Comparison of ENCODE assay signal across 8 mouse cellular contexts in the genomic region with DNA sequence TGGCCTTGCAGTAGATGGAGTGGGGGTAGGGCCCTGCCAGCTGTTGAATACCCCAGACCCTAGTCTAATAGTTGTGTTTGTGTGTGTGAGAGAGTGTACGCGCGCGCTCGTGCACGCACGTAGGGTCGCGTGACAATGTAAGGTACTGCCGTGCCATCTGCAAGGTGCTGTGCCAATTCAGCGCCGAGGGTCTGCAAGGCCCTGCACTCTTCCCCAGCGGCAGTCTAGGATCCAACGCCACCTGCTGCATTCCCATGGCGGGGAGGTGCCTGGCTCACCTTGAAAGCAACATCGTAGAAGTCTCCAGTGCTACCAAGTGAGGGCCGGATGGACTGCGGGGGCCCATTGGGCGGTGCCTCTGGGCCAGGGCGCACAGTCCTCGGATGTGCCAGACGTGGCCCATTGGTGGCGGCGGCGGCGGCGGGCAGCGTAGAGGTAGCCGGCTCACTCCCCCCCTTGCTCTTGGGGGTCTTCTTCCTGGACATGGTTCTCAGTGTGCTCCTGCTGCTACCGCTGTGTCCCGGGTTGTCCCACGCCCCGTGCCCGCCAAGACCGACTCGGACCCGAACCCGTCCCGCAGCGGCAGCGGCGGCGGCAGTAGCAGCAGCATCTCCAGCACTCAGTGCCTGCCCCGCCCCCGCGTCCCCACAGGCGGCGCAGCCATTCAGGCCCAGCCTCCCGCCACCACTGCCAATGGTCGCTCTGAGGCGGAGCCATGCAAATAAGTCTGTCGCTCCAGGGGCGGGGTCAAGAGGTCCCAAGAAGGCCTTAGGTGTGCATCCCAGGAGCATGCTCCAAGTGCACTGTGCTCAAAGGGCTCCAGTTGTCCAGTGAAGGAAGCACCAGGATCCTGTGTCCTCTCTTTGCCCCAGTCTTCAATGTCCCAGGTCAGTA. TPM values are rescaled to one million over a fixed set of nuclear protein-coding genes. Genes with fewer than 3 reads are reported as not detected.
A peak's percentile ranks its signal among the peaks of the same experiment; 100 is the strongest.
DNase-seq lines count a peak whose midpoint lies in the region; ATAC-seq and TF ChIP-seq lines count a peak whose summit lies in the region.

No protein-coding gene starts in this region.

- peak; percentile 67 for ATAC-seq in forebrain, embryonic 16.5 days
- ATAC-seq in neutrophil, adult 5-6 weeks (ENCODE audit: extremely low read depth, insufficient number of reproducible peaks, low FRiP score, poor library complexity, severe bottlenecking): peak; percentile 56; the same call in 1 of the 2 replicates

- intact Hi-C loops in heart, postnatal 14 days (cut with DNase I): no loop called here

- TF ChIP-seq CTCF in cerebellum, adult 2 months (IDR thresholded peaks at IDR 0.05; ENCODE audit: borderline replicate concordance, insufficient read depth, low read depth, low read length): no peak
- TF ChIP-seq CTCF in lung, adult 2 months (IDR thresholded peaks at IDR 0.05; ENCODE audit: insufficient read depth, low read length): no peak

- no peak overlapping the region for H3K27ac ChIP-seq in cerebellum, adult 2 months (ENCODE audit: insufficient read depth, low read length)
- no peak overlapping the region for H3K27ac ChIP-seq in forebrain, embryonic 16.5 days (ENCODE audit: low read length)

- H3K4me1 ChIP-seq in cerebellum, adult 2 months (ENCODE audit: control insufficient read depth, insufficient read depth, low read length): peaks cover 26% of the 10 kb centered on the region
- H3K4me1 ChIP-seq in forebrain, embryonic 16.5 days (replicated peaks; ENCODE audit: control insufficient read depth, insufficient read depth, low read length): peaks cover 61% of the 10 kb centered on the region
- peaks cover 10% of the 10 kb centered on the region for H3K4me1 ChIP-seq in lung, adult 2 months (ENCODE audit: control insufficient read depth, insufficient read depth, low read length)

- H3K36me3 ChIP-seq in forebrain, embryonic 16.5 days (ENCODE audit: control insufficient read depth, insufficient read depth): no peaks in the 10 kb centered on the region

- no peak for TF ChIP-seq POLR2A in cerebellum, adult 2 months (IDR thresholded peaks at IDR 0.05; ENCODE audit: borderline replicate concordance, insufficient read depth, low read length)
- no peak for TF ChIP-seq POLR2A in lung, adult 2 months (IDR thresholded peaks at IDR 0.05; ENCODE audit: borderline replicate concordance, extremely low read depth, low read depth, low read length)

- H3K4me3 ChIP-seq in cerebellum, adult 2 months (replicated peaks; ENCODE audit: insufficient read depth, low read depth, low read length): peak overlapping the region; percentile 60
- peak overlapping the region; percentile 39 for H3K4me3 ChIP-seq in forebrain, embryonic 16.5 days (replicated peaks; ENCODE audit: low read length)
- H3K4me3 ChIP-seq in lung, adult 2 months (replicated peaks; ENCODE audit: extremely low read depth, low read depth, low read length): peak overlapping the region; percentile 31

- H3K4me2 ChIP-seq in forebrain, embryonic 16.5 days (ENCODE audit: low read length): peak overlapping the region; percentile 75

- 11% methylated on average over 52 of the region's 53 CpGs for WGBS in cerebellum, adult 2 months
- WGBS in forebrain, embryonic 16.5 days: 5% methylated on average over 53 of the region's 53 CpGs
- 17% methylated on average over 53 of the region's 53 CpGs for WGBS in lung, adult 2 months

- H3K9ac ChIP-seq in forebrain, embryonic 16.5 days (replicated peaks; ENCODE audit: low read depth, low read length): peak overlapping the region; percentile 60

- peak; percentile 95 for DNase-seq in ES-CJ7 (ENCODE audit: low read depth, low spot score)
- peak; percentile 89 to 94 for DNase-seq in cerebellum, adult 2 months
- peak; percentile 83 to 84 for DNase-seq in heart, postnatal 14 days
- peak; percentile 87 to 95 for DNase-seq in layer of hippocampus, adult 18-20 months (ENCODE audit: low spot score in 2 of 2)
- peak; percentile 79 for DNase-seq in lung, adult 2 months
- DNase-seq in testis, postnatal 10 days (ENCODE audit: low spot score): peak; percentile 90

- no peaks in the 10 kb centered on the region for H3K9me3 ChIP-seq in forebrain, embryonic 16.5 days (ENCODE audit: control insufficient read depth, low read length)

- H3K27me3 ChIP-seq in cerebellum, adult 2 months (ENCODE audit: control insufficient read depth, insufficient read depth, low read length): no peaks in the 10 kb centered on the region
- no peaks in the 10 kb centered on the region for H3K27me3 ChIP-seq in forebrain, embryonic 16.5 days (replicated peaks; ENCODE audit: control insufficient read depth, insufficient read depth, low read length)

RNA-seq across cellular contexts. Expression of gene Rab26, which starts 0.7 kb away (rescaled TPM):
- 21.7 and 22.6 TPM in 2 replicates for polyA plus RNA-seq in cerebellum, adult 2 months (2012; rRNA removed)
- 6.8 and 10.9 TPM in 2 replicates for polyA plus RNA-seq in forebrain, embryonic 16.5 days (2015; fragmentation: Nextera tagmentation; extraction: Ambion mirVana)
- total RNA-seq in heart, postnatal 14 days (2021): under 1 TPM; 0.19 to 0.34 TPM
- 10 to 100 TPM; 69.7 to 75.6 TPM for total RNA-seq in layer of hippocampus, adult 18-20 months (2021)
- polyA plus RNA-seq in lung, adult 2 months (2012; rRNA removed): 1.1 and 1.2 TPM in 2 replicates
- 2.0 TPM in 1 of 2 replicates, not detected in the other for total RNA-seq in neutrophil, adult 5-6 weeks (2017)

RNA-seq across cellular contexts. Expression of gene Traf7, which starts 5.6 kb away (rescaled TPM):
- polyA plus RNA-seq in cerebellum, adult 2 months (2012; rRNA removed): 197 and 198 TPM in 2 replicates
- polyA plus RNA-seq in forebrain, embryonic 16.5 days (2015; fragmentation: Nextera tagmentation; extraction: Ambion mirVana): 108 and 121 TPM in 2 replicates
- 10 to 100 TPM; 57.2 to 65.5 TPM for total RNA-seq in heart, postnatal 14 days (2021)
- 10 to 100 TPM; 79.3 to 84.6 TPM for total RNA-seq in layer of hippocampus, adult 18-20 months (2021)
- polyA plus RNA-seq in lung, adult 2 months (2012; rRNA removed): 237 and 263 TPM in 2 replicates
- 107 and 118 TPM in 2 replicates for total RNA-seq in neutrophil, adult 5-6 weeks (2017)

RNA-seq across cellular contexts. Expression of gene Pkd1, which starts 16.3 kb away (rescaled TPM):
- polyA plus RNA-seq in cerebellum, adult 2 months (2012; rRNA removed): 122 and 132 TPM in 2 replicates
- polyA plus RNA-seq in forebrain, embryonic 16.5 days (2015; fragmentation: Nextera tagmentation; extraction: Ambion mirVana): 18.3 and 27.6 TPM in 2 replicates
- total RNA-seq in heart, postnatal 14 days (2021): 10 to 100 TPM; 58.0 to 63.2 TPM
- 10 to 100 TPM; 78.8 to 80.0 TPM for total RNA-seq in layer of hippocampus, adult 18-20 months (2021)
- 136 and 146 TPM in 2 replicates for polyA plus RNA-seq in lung, adult 2 months (2012; rRNA removed)
- total RNA-seq in neutrophil, adult 5-6 weeks (2017): 23.3 and 27.6 TPM in 2 replicates

RNA-seq across cellular contexts. Expression of gene Caskin1, which starts 44.9 kb away (rescaled TPM):
- 122 and 127 TPM in 2 replicates for polyA plus RNA-seq in cerebellum, adult 2 months (2012; rRNA removed)
- 18.8 and 30.4 TPM in 2 replicates for polyA plus RNA-seq in forebrain, embryonic 16.5 days (2015; fragmentation: Nextera tagmentation; extraction: Ambion mirVana)
- under 1 TPM; 0.10 to 0.43 TPM for total RNA-seq in heart, postnatal 14 days (2021)
- total RNA-seq in layer of hippocampus, adult 18-20 months (2021): 100 to 1,000 TPM; 153 to 157 TPM
- 1.7 and 2.1 TPM in 2 replicates for polyA plus RNA-seq in lung, adult 2 months (2012; rRNA removed)
- not detected in 2 replicates for total RNA-seq in neutrophil, adult 5-6 weeks (2017)

RNA-seq across cellular contexts. Expression of gene Mlst8, which starts 54.5 kb away (rescaled TPM):
- polyA plus RNA-seq in cerebellum, adult 2 months (2012; rRNA removed): 55.9 and 63.5 TPM in 2 replicates
- 38.9 and 42.4 TPM in 2 replicates for polyA plus RNA-seq in forebrain, embryonic 16.5 days (2015; fragmentation: Nextera tagmentation; extraction: Ambion mirVana)
- total RNA-seq in heart, postnatal 14 days (2021): 10 to 100 TPM in 1 of 2 experiments, 1 to 10 TPM in 1; 10.0 to 10.8 TPM
- total RNA-seq in layer of hippocampus, adult 18-20 months (2021): 10 to 100 TPM; 42.5 to 42.9 TPM
- polyA plus RNA-seq in lung, adult 2 months (2012; rRNA removed): 27.5 and 43.2 TPM in 2 replicates
- 12.2 and 17.8 TPM in 2 replicates for total RNA-seq in neutrophil, adult 5-6 weeks (2017)

Comparison
In these comparisons a context has a peak if more than half of its experiments do, and no peak if none do; other contexts are left out.
1. RNA of gene Rab26, which starts 0.7 kb away (total RNA-seq): 69.7 to 75.6 TPM in layer of hippocampus, adult 18-20 months; 0.19 to 0.34 TPM in heart, postnatal 14 days and 2.0 TPM in neutrophil, adult 5-6 weeks; every median in the first group is over 10 times any median in the second.
2. Peak in every context shown above with its lines, with median percentiles within 50 percentile points of each other: DNase-seq and H3K4me3 ChIP-seq.